25 mouse cellular contexts compared by ENCODE assay signal in the genomic region with DNA sequence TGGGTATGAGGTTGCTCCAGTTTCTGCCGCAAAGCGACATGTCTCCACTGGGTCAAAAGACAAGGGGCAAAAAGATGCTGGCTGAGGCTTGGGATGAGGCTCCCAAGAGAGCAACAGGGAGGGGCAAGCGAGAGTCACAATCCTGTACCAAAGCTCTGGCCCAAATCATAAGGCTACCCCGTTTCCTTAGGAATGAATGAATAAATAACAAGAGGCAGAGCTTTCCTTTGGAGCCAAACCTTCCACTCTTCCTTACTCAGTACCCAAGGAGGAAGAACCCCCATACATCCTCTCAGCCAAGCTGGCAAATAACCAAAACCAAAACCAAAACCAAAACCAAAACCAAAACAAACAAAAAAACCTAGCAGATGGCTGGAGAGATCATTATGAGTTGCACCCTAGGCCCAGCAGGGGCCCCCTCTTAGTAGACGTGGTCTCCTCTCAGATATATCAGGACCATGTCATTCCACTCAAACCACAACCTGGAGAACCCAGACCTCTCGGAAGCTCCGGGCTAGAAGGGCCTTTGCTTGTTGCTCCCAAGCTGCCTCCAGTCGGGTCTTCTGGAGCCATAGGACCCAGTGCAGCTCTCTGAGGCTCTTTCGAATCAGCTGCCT. TPM values are rescaled to one million over a fixed set of nuclear protein-coding genes. Genes with fewer than 3 reads are reported as not detected.
DNase-seq lines count a peak whose midpoint lies in the region; ATAC-seq lines count a peak whose summit lies in the region.
"Had no signal": no experiment of that assay in that cellular context is flagged by ENCODE, and none has a peak within 500 bp of the region (broad histone marks: within the 10 kb centered on the region; RNA-seq: fewer than 3 reads in every experiment).

No protein-coding gene starts in this region.

- ATAC-seq in activated CD4-positive, CD25-positive, alpha-beta regulatory T cell, adult 4 months: peak; percentile 60
- ATAC-seq: forebrain, embryonic 15.5 days; hindbrain, embryonic 16.5 days; intestine, embryonic 16.5 days; liver, embryonic 12.5 days; liver, postnatal 0 days; midbrain, embryonic 15.5 days had no signal

- DNase-seq in 3134 (ENCODE audit: extremely low read depth, insufficient read length, low spot score) (peak; percentile 57), 416B (ENCODE audit: low read depth) (peak; percentile 75)
- DNase-seq in induced T-regulatory cell, adult 2 months (ENCODE audit: low read depth): peak; percentile 72
- DNase-seq in kidney, postnatal 10 days: no peak
- no peak for DNase-seq in natural killer cell, adult 2 months (ENCODE audit: low spot score in 2 of 2)
- DNase-seq in cerebellum, postnatal 14 days: no peak
- no peak for DNase-seq in layer of hippocampus, adult 9-11 months
- DNase-seq: adrenal gland, adult 8-10 months; cerebellum, adult 8-10 months; gastrocnemius, postnatal 14 days; heart, adult 18-20 months; heart, postnatal 10 days; kidney, adult 8-10 months; left cerebral cortex, postnatal 4 days; liver, postnatal 0 days; lung, postnatal 36 days; right cerebral cortex, postnatal 25 days; thymus, adult 2 months; thymus, postnatal 4 days had no signal

RNA-seq across cellular contexts. Expression of a gene that starts 18.1 kb away (rescaled TPM):
- polyA plus RNA-seq in activated CD4-positive, CD25-positive, alpha-beta regulatory T cell, adult 4 months (2017; shearing (Covaris generic)): 10 to 100 TPM; 16.7 to 17.4 TPM

RNA-seq across cellular contexts. Expression of a gene that starts 30.8 kb away (rescaled TPM):
- 10 to 100 TPM in 1 of 2 experiments, 1 to 10 TPM in 1; 6.0 to 12.9 TPM for polyA plus RNA-seq in activated CD4-positive, CD25-positive, alpha-beta regulatory T cell, adult 4 months (2017; shearing (Covaris generic))

RNA-seq across cellular contexts. Expression of a gene that starts 31.1 kb away (rescaled TPM):
- polyA plus RNA-seq in activated CD4-positive, CD25-positive, alpha-beta regulatory T cell, adult 4 months (2017; shearing (Covaris generic)): 1 to 10 TPM; 2.4 to 3.3 TPM

Comparison
In these comparisons a context has a peak if more than half of its experiments do, and no peak if none do; other contexts are left out.
1. DNase-seq: peak in 3134 (single experiment), 416B (single experiment) and induced T-regulatory cell, adult 2 months (single experiment); none in kidney, postnatal 10 days (single experiment), natural killer cell, adult 2 months (0 of 2), cerebellum, postnatal 14 days (0 of 2) and layer of hippocampus, adult 9-11 months (single experiment).